Mouse (Mus musculus) central nervous system, embryonic 11.5 days (tissue): Measurements from ENCODE around the gene Smyd4. TPM values are rescaled to one million over a fixed set of nuclear protein-coding genes. Genes with fewer than 3 reads are reported as not detected.

Experiments
- polyA plus RNA-seq: library from polyadenylated mRNA; depleted of rRNA; stranded (reverse); fragments of >200 nt; gene quantifications from 2 replicates; pipeline ENCODE4 v1.2.3, GENCODE M21; 2012; rRNA removed

The Smyd4 gene
- polyA plus RNA-seq: 7.7 and 8.6 TPM in 2 replicates

DNA sequence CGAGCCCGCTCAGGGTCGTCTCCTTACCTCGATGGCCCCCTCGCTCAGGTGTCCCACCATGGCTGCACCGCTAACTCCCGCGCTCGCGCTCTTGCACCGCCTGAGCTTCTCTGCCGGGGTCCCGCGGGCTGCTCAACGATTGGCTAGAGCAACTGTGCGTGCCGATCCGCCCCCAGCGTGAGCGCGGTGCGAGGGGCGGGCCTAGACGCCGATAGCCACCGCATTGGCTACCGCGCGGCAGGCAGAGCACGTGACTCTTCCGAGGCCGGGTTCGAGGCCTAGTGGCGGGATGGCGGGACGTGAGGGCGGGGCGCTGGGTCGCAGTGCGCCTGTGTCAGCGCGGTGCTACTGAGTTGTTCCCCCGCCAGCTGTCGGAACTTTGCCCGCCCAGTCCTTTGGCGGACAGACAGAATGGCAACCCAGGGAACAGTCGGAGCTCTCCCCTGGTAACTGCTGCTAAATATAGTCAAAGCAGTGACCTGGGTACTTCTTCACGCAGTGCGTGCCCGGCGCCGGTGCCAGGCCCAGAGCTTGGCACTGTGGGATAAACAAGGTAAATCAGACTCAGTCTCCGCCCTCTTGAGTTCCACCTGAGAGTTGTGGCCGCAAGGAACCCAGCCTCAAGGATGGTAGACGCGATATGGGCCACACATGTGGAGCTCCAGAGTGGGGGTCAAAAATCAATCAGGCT, at the start of gene Smyd4, which contains the start of gene Rpa1:
Gene Smyd4 (plus strand): TSS at position 235 of the 691 bp plus-strand sequence.
Gene Rpa1 (minus strand): TSS at position 126 of the 691 bp plus-strand sequence.

DNA sequence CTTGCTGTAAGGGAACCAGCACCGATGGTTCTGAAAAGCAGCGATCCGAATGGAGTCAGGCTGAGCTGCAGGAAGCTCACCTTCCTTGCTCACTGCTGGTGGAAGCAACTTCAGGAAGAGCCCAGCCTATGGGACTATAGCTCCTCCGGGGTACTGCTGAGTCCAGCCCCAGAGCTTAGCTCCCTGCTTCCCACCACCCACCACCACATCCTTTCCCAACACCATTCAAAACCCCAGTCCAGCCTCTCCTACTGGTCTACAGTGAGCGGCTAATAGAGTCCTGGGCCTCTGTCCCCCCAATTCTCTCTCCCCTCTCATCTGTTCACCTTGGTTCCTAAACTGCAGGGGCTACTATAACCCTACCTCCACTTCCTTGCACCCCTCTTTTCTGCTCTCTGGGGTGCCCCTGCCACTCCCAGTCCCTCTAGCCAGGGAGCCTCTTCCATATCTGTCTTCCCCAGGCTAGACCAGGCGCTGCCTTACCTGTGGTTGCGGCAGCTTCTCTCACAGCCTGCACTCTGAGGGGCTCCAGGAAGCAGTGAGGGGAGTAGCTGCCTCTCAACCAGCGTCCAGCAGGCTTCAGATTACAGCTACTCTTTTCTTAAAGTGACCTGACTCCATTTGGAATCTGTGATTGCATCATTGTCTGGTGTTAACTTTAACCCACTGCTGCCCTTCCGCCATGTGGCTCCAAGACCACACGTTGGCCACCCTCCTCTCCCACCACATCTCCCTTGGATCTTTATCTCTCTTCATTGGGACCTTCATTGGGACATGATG, 74.0 kb downstream of the Smyd4 start, which contains the start of gene Serpinf1:
Gene Serpinf1 (minus strand): TSS at position 689 of the 780 bp plus-strand sequence.

DNA sequence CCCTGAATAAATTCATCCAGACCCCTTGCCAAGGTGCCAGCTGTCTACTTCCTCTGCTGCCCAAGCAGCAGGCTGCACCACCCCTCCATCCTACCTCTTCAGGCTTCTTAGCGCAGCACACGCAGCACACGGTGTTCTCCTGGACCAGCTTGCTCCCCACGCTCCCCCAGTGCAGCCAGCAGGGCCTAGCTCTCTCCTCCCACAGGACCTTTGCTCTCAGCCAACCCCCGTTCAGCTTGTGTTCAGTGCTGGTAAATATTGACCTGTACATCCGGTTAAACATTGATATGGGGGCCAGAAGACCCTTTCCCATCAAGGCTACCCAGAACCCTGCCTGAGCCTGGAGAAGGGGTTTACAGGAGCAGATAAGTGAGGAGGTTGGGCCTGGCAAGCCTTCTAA, 91.1 kb downstream of the Smyd4 start, which contains the start of gene Serpinf2:
Gene Serpinf2 (minus strand): TSS at position 229 of the 400 bp plus-strand sequence.

DNA sequence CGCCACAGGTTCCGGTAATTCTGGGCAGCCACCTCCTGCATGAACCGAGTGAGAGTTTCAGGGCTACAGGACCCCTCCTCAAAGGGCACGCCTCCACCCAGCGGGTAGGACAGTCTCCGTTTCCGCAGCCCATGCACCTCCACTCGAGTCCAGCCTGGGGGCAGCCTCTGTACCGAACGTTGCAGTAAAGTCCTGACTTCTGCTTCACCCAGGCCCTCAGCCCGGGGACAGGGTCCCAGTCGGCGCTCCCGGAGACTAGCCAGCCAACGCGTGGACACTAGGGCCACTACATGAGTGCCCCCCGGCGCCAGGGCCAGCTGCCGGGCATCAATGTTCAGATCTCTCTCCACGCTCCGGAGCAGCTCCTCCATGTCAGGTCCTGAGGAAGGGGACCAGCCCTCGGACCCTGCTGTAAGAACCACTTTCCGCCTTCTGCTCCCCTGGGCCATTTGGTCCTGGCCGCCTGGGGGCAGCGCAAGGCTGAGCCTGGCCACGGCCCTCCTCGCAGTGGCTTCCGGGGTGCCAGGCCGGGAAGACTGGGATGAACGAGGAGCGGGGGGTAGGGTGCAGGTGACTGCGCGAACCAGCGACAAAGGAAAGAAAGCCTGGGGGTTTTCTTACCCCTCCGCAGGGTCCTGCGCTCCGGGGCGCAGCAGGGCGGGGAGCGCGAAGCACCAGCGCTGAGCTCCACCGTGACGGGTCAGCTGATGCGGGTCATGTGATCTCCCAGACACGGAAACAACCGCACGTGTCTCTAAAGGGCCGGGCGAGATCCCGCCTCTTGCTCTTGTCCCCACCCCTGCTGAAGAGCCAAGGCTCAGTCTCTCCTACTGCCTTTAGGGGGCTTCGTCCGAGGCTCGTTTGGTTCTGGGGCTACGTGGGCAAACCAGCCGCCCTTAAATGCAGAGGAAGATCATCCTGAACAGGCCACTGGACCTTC, 106.0 kb downstream of the Smyd4 start, which contains the start of gene Wdr81:
Gene Wdr81 (minus strand): TSS at position 727 of the 940 bp plus-strand sequence.

Other genes with a start within 250 kb of the Smyd4 start
- gene Hic1, start 178.9 kb upstream of the Smyd4 start, polyA plus RNA-seq: 3.9 and 22.3 TPM in 2 replicates
- 19.5 and 28.2 TPM in 2 replicates for gene Ovca2, start 169.6 kb upstream of the Smyd4 start, polyA plus RNA-seq
- 13.3 and 21.3 TPM in 2 replicates for gene Dph1, start 157.2 kb upstream of the Smyd4 start, polyA plus RNA-seq
- gene Rtn4rl1, start 154.7 kb upstream of the Smyd4 start, polyA plus RNA-seq: 2.6 and 3.0 TPM in 2 replicates
- 74.6 and 89.8 TPM in 2 replicates for gene Rpa1, start 109 bp upstream of the Smyd4 start, polyA plus RNA-seq
- 32.3 and 55.1 TPM in 2 replicates for gene Serpinf1, start 74.3 kb downstream of the Smyd4 start, polyA plus RNA-seq
- gene Serpinf2, start 91.2 kb downstream of the Smyd4 start, polyA plus RNA-seq: 14.3 and 19.1 TPM in 2 replicates
- gene Wdr81, start 106.3 kb downstream of the Smyd4 start, polyA plus RNA-seq: 7.7 and 7.8 TPM in 2 replicates
- gene Tlcd2, start 113.3 kb downstream of the Smyd4 start, polyA plus RNA-seq: 4.6 and 6.8 TPM in 2 replicates
- 93.0 and 133 TPM in 2 replicates for gene Prpf8, start 138.4 kb downstream of the Smyd4 start, polyA plus RNA-seq
- gene Rilp, start 161.7 kb downstream of the Smyd4 start, polyA plus RNA-seq: 0.80 and 0.82 TPM in 2 replicates
- gene Scarf1, start 165.1 kb downstream of the Smyd4 start, polyA plus RNA-seq: 5.1 and 5.9 TPM in 2 replicates
- gene Slc43a2, start 183.3 kb downstream of the Smyd4 start, polyA plus RNA-seq: 9.0 and 10.9 TPM in 2 replicates
- gene Pitpna, start 239.7 kb downstream of the Smyd4 start, polyA plus RNA-seq: 85.2 and 116 TPM in 2 replicates